Mouse (Mus musculus) cerebellum, postnatal 14 days (tissue): ENCODE results near the gene Mrps14.

Source experiments
- DNase-seq, 2 experiments: peaks; one replicate each; pipeline ENCODE4 v3.0.0; 2021; ENCODE audit warnings: mixed read lengths in 2 of 2

The Mrps14 gene

DNA sequence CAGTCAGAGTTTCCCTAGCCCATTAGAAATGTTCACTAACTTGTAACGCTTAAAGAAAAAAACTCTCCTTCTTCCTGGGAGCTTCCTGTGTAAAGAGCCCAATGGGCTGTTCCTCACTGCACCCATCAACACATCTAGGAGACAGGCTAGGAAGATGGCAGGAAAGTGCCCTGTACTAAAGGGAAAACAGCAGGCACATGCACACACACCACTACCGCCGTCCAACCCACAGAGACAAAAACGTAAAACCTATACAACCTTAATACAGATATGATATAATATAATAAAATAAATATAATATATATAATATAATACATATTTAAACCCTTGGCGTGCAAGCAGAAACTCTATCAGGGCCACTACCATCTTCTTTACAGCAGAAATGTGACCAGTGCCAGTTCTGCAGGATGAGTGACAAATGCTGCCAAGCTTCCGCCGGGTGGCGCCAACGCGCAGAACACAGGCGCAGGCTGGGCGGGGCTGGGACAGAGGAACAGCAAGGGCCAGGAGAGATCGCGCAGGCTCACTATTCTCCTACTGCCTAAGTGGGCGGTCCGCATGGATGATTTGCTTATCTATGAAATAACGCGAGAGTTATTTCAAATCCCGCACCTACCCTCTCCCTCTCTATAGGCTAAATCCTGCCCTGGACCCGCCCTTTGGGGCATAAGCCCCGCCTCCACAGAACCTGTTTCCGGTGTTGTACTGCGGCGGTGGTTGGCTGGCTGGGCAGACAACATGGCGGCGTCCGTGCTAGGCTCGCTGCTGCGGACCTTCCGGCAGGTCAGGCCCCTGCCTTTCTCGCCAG, at the start of gene Mrps14:
TSS of gene Mrps14 (plus strand) at position 687 of the 808 bp plus-strand sequence.
- peak; percentile 99 for DNase-seq

DNA sequence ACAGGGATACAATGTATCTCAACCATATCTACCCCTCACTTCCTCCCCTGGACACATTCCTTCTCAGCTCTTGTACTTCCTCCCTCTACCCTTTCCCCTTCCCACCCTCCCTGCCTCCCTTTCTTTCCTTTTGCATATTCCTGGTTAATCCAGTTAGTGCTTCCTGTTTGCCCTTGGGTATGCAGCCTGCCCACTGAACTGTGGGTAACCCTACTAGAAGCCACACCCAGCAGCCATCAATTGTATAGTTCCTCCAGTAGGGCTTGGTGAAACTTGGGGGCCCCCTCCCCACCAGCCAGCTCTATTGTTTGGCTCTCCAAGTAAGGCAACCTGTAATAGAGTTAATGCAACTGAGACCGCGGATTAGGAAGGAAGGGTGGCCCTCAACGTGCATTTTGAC, 49.4 kb upstream of the Mrps14 start:
- no peak for DNase-seq

DNA sequence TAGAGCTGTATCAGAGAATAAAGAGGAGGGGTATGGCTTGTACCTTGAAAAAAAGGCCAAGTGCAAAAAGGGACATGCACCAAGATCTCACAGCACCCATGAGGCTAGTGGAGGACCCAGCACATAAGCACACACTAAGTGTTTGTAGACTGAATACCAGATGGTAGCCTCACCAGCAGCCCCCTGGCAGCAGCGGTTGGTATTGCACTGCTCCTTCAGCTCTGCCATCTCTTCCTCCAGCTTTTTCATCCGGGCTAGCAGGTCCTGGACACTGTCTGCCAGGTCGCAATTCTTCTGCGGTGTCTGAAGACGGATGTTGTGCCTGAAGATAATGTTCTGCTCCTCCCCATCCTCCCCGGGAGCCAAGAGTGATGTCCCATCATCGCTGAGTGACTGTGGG, 47.7 kb upstream of the Mrps14 start:
- no peak for DNase-seq

DNA sequence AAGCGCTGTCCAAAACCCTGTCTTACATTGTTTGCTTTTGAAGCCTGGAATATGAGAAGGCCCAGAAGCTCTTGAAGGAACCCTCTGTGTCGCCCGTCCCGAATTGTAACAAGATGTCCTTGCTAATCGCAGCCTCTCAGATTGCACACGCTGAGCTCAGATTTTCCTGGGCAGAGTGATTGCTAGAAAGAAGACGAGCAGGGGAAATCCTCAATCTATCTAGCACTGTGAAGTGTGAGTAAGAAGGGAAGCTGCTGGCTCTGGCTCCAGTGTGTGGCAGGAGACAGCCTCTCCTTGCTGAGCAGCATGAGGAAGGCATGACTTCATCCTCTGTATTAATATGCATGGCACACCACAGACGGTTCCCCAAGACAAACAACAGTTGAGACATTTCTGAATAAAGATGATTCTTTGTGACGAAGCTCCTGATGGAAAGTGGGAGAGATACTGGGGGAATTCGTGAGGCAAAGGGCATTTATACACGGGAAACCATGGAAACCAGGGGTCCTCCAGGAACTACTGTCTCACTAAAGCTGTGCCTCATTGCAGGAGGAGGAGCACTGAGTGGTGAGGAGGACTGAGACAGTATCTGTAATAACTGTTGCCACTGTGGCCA, 45.6 kb upstream of the Mrps14 start:
- DNase-seq = no peak

DNA sequence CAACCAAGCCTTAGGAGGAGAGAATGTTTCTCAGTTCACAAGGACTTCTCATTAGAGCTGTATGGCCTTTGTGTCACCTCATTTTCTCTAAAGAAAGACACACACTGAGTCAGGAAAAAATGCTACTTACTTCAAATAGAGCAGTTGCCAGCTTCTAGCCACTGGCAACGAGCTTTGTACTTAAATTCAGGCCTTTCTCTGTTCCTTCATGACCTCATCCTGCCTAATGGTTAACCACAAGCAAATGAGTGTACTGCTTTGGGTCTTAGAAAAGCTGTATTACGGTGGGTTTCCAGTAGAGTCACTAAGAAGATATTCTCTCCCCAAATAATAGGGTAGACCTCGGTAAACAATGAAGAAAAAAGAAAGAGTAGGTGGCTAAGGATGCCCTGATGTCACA, 44.3 kb upstream of the Mrps14 start:
- DNase-seq = no peak

DNA sequence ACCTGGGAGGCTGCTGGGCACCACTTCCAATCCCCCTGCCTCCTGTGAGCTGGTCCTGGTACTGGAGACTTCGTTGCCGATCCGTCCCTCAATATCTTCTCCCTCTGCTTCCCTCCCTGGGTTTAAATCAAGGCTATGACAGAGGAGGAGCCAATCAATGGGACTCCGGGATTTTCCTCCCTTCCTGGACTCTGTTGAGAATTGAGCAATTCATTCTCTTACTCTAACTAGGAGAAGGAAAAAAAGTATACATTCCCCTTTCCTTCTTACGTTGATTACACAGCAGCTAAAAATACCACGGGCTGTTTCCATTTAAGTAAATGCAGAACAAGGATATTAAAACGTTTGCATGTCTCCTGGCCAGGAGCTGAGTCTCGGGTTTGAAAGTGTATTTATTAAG, 41.5 kb upstream of the Mrps14 start, which contains the start of gene Tnn:
TSS of gene Tnn (minus strand) at position 101 of the 400 bp plus-strand sequence.
- DNase-seq = no peak

DNA sequence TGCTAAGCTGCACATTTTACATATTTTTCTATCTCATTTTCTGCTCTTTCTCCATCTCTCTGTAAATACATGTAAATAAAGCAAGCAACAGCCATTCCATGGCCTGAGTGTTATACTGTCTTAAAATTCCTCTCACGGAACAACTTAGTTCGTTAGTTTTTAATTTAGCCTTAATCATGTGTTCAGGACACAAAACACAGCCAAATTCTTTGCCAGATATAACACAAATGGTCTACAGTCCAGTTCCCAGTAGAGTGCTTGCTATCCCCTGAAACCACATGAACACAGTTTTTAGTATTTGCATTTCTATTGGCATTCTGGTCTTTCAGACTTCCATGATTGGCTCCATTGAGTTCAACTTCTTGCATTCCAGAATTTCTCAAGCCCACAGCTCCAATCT, 36.8 kb upstream of the Mrps14 start:
- no peak for DNase-seq

DNA sequence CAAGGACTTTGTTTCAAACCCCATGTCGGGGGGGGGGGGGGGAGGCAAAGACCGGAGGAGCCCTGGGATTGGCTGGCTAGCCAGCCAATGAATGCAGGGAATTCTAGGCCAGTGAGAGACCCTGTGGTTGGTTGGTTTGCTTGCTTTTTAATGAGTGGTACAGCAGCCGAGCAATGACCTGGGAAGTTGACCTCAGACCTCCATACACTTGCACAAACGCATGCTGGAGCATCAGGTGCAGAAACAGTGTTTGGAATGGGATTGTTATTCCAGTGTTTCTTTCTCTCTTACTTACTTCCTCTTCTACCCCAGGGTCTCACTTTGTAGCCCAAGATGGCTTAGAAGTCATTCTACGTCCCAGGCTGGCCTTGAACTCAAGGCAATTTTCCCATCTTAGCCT, 28.4 kb upstream of the Mrps14 start:
- DNase-seq = no peak

DNA sequence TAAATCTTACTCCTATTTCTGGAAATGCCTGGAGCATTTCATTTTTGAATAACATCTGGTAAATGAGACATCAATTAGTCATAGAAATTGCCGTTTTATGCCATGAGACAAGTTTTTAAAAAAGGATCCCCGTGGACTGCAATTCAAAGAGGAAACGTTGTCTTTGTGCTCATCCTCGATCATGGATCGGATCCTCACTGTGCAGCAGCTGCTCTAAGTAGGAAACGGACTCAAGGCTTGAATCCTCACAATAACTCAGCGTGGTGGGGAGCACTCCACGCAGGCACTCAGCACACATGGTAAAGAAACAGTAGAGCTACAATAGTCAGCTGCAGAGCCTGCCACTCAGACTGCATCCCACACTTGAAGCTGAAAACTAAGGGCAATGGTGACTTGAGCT, 18.1 kb upstream of the Mrps14 start:
- DNase-seq = no peak

DNA sequence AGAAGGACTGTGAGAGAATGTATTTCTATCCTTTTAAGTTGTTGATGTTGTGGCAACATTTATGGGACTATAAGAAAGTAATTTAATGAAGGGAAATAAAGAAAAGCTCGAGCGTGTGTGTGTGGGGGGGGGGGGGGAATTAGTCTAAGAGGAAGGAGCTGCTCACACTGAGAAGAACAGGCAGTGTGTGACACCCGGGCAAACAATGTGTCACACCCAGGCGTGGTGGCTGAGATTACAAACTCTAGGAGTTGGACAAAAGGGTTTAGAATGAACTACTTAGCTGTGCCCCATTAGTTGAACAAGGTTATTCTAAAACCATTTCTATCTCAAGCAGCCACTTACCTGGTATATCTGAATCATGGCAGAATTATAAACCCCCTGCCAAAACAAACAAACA, 13.8 kb upstream of the Mrps14 start:
- no peak for DNase-seq

DNA sequence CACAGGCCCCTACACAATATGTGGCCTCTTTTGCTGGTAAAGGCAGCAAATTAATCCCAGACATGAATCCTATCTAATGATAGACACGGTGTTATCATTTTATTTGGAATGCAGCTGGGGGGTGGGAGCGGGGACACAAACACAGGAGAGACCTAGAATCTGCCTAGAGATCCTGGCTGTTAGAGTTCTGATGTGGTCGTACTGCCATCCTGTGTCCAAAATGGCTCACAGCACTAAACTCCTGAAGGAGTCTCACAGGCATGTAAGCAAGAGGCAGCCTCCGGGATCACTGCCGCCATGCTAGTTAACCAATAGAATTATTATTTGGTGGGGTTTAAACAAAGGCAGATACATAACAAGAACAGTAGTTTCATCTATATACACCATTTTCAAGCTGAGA, 10.5 kb upstream of the Mrps14 start:
- DNase-seq = peak; percentile 60 to 66

DNA sequence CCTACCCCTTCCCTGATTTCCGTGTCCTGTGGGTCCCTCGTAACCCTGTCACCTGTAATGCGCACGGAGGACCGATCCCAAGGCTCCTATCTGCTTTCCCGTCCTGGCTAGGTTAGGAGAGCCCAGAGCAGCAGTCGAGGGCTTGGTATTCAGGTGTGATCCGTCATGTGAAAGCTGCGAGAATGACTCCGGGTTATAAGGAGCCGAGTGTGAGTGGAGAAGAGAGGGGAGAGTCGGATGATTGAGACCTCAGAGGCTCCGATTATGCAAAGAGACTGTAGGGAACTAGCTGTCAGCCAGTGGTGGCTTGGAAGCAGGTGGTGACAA, 285 bp downstream of the Mrps14 start:
- DNase-seq = no peak

DNA sequence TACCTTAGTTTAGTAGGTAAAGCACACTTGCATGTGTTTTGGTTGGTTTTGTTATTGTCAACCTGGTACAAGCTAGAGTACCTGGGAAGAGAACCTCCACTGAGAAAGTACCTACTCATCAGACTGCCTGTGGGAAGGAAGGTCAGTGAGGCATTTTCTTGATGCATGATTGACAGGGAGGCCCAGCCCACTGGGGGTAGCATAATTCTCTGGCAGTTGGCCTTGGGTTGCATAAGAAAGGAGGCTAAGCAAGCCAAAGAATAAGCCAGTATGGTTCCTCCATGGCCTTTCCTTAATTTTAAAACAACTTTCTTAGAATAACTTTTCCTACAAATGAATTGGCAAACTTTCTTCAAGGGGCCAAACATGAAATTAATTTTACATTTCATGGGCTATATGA, 10.5 kb downstream of the Mrps14 start:
- DNase-seq = no peak

DNA sequence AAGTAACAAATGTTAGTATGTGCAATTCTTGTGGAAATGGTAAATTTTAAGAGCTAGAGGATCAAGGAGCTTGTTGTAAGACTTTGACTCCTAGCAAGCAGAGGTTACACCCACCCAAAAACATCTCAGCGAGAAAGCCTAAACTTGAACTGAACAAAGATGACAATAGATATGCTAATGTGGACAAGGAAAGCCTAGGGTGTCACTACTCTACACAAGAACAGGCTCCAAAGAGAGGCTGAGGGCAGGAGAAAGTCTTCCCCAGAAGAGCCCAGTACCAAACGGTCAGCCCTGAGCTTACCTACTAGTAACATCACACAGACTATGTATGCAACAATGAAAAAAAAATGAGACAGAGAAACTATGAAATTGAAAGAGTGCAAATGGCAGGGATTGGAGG, 14.8 kb downstream of the Mrps14 start:
- DNase-seq = no peak

DNA sequence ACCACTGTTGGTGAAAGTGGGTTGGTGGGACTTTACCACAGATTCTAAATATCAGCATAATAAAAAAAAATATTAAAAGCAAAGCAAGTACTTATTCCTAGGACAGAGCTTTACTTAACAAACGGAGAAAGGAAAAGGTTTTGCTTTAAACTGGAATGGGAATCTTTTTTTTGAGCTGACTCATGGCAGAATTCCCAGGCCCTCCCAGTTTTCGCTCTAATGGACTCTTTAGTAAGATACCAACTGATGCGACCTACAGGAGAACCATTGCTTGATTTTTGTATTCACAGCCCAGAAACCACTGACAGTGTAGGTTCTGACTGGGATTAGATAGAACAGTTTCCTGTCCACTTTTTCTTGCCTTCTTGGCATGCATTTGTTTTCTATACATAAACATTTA, 15.6 kb downstream of the Mrps14 start:
- DNase-seq = no peak

DNA sequence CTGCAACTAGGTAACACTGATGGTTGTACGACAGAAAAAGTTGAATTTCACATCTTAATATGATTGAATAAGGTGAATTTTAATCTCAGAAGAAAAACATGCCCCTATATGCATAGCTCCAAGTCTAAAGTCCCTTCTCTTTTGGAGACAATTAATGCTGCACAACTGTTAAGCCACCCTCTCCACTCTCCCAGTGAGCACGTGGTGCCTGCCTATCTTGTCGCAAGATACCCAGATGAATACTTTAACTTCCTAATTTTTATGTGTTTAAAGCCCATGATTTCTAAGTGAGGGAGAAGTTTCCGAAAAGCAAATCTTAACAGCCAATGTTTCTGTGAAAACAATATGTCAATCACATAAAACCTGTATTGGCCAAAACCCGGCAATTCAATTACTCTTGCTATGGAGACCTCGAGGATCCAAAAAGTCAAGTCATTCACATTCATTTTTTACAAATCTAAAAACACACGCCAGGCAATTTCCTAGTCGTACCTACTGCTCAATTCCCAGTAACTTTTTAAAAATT, 16.6 kb downstream of the Mrps14 start:
- DNase-seq = no peak

DNA sequence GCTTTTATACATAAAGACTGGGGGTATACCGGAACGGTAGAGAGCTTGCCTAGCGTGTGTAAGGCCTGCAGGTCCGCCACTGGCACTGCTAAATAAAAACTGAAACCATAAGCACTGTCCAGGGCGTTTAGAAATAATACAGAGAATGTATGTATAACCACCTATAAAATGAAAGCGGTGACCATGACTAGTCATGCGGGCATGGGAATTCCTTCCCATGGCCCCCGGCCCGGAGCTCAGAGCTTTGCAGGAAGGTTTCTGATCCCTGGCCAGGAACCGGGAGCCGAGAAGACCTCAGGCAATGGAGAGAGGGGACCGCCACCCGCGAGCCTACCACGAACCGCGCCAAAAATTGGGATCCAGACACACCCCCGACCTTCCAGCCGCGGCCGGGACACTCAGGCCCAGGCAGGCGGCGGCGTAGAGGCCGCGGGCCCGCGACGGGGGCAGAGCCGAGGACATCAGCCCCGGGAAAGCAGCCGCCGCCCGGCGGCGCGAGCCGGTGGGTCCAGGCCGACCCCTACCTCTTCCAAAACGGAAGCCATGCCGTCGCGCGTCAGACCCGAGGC, 17.2 kb downstream of the Mrps14 start:
- peak in 1 of 2 experiments; percentile 82 for DNase-seq

DNA sequence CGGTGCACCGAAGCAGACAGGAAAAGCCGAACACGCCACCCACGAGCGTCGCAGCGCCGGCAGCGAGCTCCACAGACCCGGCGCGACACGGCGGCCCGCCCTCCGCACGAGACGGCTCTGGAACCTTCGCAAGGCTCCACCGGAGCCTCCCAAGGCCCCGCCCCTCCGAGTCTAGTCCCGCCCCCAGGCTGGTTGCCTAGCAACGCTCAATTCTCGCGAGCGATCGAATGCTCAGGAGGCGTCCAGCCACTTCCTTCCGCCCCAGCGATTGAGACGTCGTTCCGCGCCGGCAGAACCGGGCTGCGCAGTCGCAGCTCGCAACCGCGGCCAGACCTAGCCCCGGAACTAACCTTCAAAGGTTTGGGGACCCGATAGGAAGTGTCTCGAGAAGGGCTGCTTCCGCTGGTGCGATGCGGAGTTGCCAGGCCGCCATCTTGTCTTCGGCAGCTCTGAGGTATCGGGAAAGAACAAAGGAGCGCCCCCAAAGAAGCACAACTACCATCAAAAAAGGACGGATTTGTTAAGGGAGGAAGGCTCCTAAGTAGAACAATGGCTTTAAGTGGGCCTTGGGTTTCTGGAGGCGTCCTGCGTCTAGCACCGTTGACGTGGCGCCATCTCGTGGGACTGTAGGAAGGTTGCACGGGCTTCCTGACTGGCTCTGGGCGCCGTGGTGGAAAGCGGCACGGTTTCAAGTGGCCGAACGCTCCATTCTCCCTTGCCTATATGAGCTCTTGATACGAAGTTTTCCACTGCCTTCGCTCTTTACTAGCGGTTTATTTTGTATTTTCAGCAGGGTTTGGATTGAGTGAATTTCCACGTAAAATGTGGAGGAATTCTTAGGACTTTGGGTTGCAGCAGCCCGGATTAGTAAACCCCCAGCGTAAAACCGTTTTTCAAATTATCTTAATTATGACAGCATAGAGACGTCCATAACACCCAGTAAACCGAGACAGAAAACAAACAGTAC, 18.0 kb downstream of the Mrps14 start, which contains the start of gene Cacybp:
TSS of gene Cacybp (minus strand) at position 173 of the 967 bp plus-strand sequence.
- peak; percentile 100 for DNase-seq

DNA sequence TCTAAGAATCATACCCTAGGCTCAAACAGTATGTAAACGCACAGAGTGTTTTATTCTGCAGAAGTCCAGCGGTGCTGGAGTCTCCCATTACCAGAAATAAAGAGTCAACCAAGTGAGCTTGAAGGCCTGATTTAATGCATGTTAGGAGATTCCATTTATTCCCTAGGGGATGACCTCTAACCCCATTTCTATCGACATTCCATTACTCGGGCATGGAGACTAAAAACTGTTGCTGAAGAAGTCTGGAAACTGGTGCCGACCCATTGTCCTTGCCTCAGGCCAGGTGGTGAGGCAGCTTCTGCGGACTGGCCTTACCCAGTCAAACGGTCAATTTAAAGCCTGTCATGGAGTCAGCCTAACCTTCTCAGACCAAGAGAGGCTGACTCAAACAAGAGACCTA, 19.2 kb downstream of the Mrps14 start:
- peak in 1 of 2 experiments; percentile 14 for DNase-seq

DNA sequence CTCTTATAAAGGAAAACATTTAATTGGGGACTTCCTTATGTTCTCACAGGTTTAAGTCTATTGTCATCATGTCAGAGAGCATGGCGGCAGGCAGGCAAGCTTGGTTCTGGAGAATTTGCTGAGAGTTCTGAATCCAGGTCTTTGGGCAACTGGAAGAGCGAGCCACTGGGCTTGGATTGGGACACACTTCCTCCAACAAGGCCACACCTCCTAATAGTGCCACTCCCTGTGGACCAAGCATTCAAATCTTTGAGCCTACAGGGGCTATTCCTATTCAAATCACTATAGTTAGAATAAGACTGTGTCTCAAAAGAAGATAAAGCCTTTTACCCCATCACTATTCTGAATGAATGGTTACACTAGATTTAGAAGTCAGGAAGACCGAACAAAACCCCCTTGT, 22.9 kb downstream of the Mrps14 start:
- no peak for DNase-seq

DNA sequence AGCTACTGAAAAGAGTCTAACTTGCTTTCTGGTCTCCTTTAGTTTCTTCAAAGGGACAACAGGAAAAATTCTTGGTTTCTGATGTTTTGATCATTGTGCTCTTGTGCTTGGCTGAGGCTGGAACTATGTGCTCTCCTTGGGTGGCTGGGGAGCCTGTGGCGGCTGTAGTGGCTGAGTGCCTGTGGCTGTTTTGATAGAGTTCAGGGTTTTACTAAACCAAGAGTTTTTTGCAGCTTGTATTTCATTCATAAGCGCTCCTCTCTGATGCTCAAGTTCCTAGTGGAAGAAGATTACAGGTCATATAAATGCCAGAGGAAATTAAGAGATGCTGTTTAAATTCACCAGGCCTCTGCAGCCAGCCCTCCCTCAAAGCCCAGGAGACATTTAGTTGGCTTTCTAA, 29.1 kb downstream of the Mrps14 start:
- no peak for DNase-seq

DNA sequence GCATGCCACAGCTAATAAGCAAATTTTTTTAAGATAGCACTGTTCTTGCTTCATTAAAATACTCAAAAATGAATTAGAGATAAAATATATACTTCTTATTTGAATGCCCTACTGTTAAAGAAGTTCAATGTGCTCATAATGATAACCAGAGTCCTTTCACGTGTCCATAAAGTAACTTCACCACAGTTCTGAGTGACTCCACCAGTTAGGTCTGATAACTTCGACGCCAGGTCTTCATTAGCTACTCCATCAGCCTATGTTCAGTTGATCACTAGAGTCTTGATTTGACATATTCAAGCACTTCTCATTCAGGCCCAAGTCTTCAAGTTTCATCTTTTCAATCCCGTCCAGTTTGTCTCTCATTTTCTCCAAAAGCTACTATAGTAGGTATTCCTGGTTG, 32.2 kb downstream of the Mrps14 start:
- DNase-seq = no peak

DNA sequence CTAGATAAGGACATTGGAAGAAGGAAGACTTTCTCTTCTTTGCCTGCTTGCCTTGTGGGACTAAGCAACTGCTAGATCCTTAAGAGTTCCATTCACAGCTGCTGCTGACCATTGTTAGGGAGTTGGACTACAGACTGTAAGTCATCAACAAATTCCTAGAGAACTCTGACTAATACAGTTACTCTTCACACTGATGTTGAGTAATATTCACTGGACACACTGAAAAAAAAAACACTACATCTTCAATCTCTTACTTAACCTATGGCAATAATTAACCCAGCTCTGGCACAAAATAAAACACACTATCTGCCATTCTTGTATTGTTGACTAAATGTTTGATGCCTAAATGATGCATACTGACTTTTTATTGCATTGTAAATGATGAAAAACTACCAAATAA, 32.8 kb downstream of the Mrps14 start:
- DNase-seq = no peak
